Mouse (Mus musculus) embryo, embryonic 10 days (tissue): ENCODE results near the gene Gm26657.

ENCODE experiments used
- DNase-seq: peaks from one replicate; pipeline ENCODE4 v3.0.0-alpha.2; 2015; ENCODE audit warnings: low spot score

Gene Gm26657

DNA sequence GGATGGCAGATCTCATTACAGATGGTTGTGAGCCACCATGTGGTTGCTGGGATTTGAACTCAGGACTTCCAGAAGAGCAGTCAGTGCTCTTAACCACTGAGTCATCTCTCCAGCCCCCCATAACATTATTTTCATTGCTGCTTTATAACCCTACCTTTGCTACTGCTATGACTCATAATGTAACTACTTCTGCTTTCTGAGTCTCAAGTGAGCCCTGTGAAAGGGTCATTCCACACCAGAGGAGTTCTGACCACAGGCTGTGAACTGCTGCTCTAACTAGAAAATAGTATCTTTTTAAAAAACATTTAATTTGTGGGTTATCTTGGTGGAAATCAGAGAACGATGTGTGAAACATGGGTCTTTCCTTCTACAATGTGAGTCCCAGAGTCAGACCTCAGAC is 17.8 kb downstream of the Gm26657 start:
- DNase-seq, result no peak

GRCm38 (mm10) chr4:56767861-56768284 is 28.0 kb downstream of the Gm26657 start:
- DNase-seq, result no peak

- no peak for DNase-seq
Measured at GRCm38 (mm10) chr4:56768913-56769312, 29.0 kb downstream of the Gm26657 start.

GRCm38 (mm10) chr4:56771065-56771464 is 31.2 kb downstream of the Gm26657 start:
- no peak for DNase-seq
